Mouse (Mus musculus) kidney, adult 11 months (tissue): ENCODE results near the gene Rif1.
"Not testable (repeated sequence)": the region's sequence is repeated elsewhere in the genome, so short reads cannot be mapped to it uniquely, and the experiment has no call there.

Source experiments
- DNase-seq: peaks from one replicate; pipeline ENCODE4 v3.0.0; 2022

The Rif1 gene

GRCm38 (mm10) chr2:52073141-52073904 is 691 bp downstream of the Rif1 start:
- DNase-seq = no peak

GRCm38 (mm10) chr2:52078666-52079065 is 6.0 kb downstream of the Rif1 start:
- DNase-seq = no peak

DNA sequence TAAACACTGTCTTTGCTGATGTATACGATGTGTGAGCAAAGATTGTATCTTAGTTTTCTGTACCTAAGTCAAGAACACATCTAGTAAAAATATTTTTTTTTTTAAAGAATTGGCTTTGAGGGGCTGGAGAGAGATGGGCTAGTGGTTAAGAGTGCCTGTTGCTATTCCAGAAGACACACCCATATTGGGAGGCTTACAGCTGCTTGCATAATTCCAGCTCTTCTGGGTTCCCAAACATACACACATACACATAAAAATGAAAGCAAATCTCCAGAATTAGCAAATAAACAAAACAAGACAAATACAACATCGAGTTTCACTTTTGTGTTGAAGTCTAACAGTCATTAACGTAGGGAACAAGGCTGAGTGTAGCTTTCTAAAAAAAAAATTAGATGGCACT is 11.4 kb downstream of the Rif1 start:
- DNase-seq = no peak

DNA sequence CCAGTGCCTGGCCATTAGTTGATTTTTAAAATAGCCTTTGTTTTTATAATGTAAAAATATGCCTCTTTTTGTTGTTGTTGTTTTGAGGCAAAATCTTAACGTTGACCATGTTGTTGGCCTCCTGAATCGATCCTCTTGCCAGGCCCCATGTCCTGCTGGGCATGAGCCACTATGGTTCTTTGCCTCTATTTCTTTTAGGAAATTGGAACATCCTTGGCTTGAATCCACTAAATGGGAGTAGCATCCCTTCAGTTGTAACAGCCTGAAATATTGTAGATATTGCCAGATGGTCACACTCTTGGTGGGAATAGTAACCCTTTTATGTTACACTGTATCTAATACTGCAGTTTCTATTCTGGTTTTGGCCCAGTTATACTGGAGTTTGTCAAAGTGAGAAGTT is 11.9 kb downstream of the Rif1 start:
- no peak for DNase-seq

DNA sequence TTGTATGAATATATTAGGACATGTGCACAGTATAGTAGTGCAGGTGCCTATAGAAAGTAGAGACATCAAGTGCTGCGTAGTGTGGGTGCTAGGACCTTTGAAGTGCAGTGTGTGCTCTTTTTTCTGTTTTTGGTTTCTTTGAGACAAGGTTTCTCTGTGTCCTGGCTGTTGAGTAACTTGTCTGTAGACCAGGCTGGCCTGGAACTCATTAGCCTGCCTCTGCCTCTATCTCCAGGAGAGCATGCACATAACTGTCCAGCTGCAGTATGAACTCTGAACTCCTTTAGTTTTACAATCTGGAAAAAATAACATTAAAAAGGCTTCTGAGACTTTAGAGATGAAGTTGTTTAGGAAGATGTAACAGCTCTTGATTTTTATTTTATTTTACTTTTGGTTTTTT is 41.5 kb downstream of the Rif1 start:
- no peak for DNase-seq

DNA sequence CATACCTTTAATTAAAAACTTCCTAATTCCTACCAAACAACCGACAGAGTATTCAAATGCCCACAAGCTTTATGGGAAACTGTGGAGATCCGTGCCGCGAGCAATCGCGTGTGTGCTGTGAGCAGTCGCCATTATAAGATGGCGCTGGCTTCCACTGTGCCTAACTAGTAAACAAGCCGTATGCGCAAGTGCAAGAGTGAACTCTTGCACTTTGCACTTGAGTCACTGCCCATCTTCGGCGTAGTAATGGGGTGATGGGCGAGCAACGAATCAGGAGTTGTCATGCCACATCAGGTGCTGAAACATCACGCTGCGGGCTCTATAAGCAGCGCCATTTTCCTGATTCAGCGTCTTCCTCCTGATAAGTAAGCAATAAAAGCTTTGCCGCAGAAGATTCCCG is 58.7 kb downstream of the Rif1 start:
- not testable (repeated sequence) for DNase-seq

GRCm38 (mm10) chr2:52133351-52133750 is 60.7 kb downstream of the Rif1 start:
- DNase-seq = no peak

GRCm38 (mm10) chr2:52153064-52153463 is 80.4 kb downstream of the Rif1 start:
- no peak for DNase-seq

DNA sequence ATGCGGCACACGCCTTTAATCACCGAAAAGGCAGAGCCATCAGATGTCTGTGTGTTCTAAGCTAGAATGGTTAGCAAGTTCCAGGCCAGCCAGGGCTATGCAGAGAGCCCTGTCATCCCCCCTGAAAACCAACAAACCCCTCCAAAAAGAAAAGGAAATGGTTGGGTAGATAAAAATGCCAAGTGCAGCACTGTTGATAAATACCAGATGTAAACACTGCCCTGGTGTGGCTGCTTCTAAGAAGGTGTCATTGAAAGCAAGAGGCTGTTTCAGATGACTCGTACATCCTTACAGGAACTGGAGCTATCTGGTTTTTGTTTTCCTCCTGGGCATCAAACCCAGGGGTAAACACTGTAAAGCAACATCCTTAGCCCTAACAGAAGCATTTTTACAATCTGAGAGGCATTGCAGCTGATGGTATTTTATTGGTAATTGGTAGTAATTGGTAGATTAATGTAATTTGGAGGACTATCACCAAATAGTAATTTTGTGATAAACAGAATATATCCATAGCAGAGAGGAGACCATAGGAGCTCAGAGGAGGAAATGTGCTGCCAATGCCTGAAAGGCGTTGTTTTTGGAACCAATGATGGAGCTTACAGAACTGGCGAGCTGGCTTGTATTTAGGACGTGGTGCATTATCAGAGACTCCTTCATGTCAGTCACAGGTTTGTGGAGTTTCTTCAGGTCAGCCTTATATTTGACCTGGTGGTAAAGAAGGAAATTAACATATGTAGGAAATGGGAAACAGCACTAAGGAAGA is 96.8 kb downstream of the Rif1 start:
- DNase-seq = no peak
